Mouse (Mus musculus): ENCODE measurements around the gene 1600015I10Rik. TPM values are rescaled to one million over a fixed set of nuclear protein-coding genes. Genes with fewer than 3 reads are reported as not detected.

1600015I10Rik gene
- total RNA-seq (2012; rRNA removed): not detected in 2 replicates
- not detected for polyA plus RNA-seq (2012; ENCODE audit: insufficient read depth in 1 of 2, insufficient read length in 2 of 2, low read depth in 1 of 2, low replicate concordance in 2 of 2, missing spikeins in 1 of 2)

- no peaks in the 10 kb centered on the region for H3K79me2 ChIP-seq (ENCODE audit: control insufficient read depth, insufficient read depth, low read length, poor library complexity)
- H3K27me3 ChIP-seq (ENCODE audit: control insufficient read depth in 1 of 2, insufficient read depth in 2 of 2, low read length in 2 of 2): no peaks in the 10 kb centered on the region
- H3K4me1 ChIP-seq (ENCODE audit: control insufficient read depth in 1 of 2, insufficient read depth in 2 of 2, low read length in 2 of 2): no peaks in the 10 kb centered on the region
- TF ChIP-seq RAD21 (IDR thresholded peaks at IDR 0.05; ENCODE audit: low read depth, low read length): no peak
- TF ChIP-seq KAT2A (conservative IDR thresholded peaks at IDR 0.05; ENCODE audit: low read depth, low read length): no peak
- TF ChIP-seq MYC (IDR thresholded peaks at IDR 0.05; ENCODE audit: low read depth, low read length): no peak
- TF ChIP-seq MXI1 (IDR thresholded peaks at IDR 0.05; ENCODE audit: low read depth, low read length): no peak
- TF ChIP-seq MAZ (IDR thresholded peaks at IDR 0.05; ENCODE audit: low read depth, low read length): no peak
- no peak for TF ChIP-seq POLR2AphosphoS2 (IDR thresholded peaks at IDR 0.05; ENCODE audit: low read length)
- TF ChIP-seq SIN3A (IDR thresholded peaks at IDR 0.05; ENCODE audit: low read length): no peak
- no peak for TF ChIP-seq CHD2 (IDR thresholded peaks at IDR 0.05; ENCODE audit: low read length)
- TF ChIP-seq TBP (IDR thresholded peaks at IDR 0.05; ENCODE audit: low read depth, low read length): no peak
- TF ChIP-seq USF1 (IDR thresholded peaks at IDR 0.05; ENCODE audit: low read depth, low read length): no peak
- no peak for TF ChIP-seq TAL1 (IDR thresholded peaks at IDR 0.05; ENCODE audit: low read length)
- TF ChIP-seq CHD1 (IDR thresholded peaks at IDR 0.05; ENCODE audit: low read depth, low read length): no peak
- TF ChIP-seq ZKSCAN1 (IDR thresholded peaks at IDR 0.05; ENCODE audit: low read depth, low read length): no peak
- TF ChIP-seq ZNF384 (IDR thresholded peaks at IDR 0.05; ENCODE audit: low read depth, low read length): no peak
- TF ChIP-seq POLR2AphosphoS5 (IDR thresholded peaks at IDR 0.05; ENCODE audit: borderline replicate concordance, low read depth, low read length): no peak
- no peak for TF ChIP-seq CTCF (IDR thresholded peaks at IDR 0.05 in 2 of 3, conservative IDR thresholded peaks at IDR 0.05 in 1 of 3; ENCODE audit: control insufficient read depth in 1 of 3, insufficient read depth in 1 of 3, low read depth in 2 of 3, low read length in 3 of 3, poor library complexity in 1 of 3, severe bottlenecking in 1 of 3)
- TF ChIP-seq UBTF (IDR thresholded peaks at IDR 0.05; ENCODE audit: borderline replicate concordance, insufficient read depth, low read depth, low read length): no peak
- TF ChIP-seq NELFE (IDR thresholded peaks at IDR 0.05; ENCODE audit: low read depth, low read length): no peak
- no peak for TF ChIP-seq MEF2A (IDR thresholded peaks at IDR 0.05; ENCODE audit: extremely low read depth, insufficient replicate concordance, low read depth, low read length, poor library complexity, severe bottlenecking)
- TF ChIP-seq E2F4 (IDR thresholded peaks at IDR 0.05; ENCODE audit: borderline replicate concordance, low read depth, low read length): no peak
- no peak within 1 kb of the TSS for H3K27ac ChIP-seq (ENCODE audit: control insufficient read depth, low read depth, low read length)
- no peak within 1 kb of the TSS for H3K9ac ChIP-seq (ENCODE audit: control insufficient read depth, low read depth, low read length, poor library complexity, severe bottlenecking)
- no peaks in the 10 kb centered on the region for H3K9me3 ChIP-seq (replicated peaks; ENCODE audit: insufficient read depth, low read length)
- DNase-seq (ENCODE audit: low read depth, low spot score): no peak
- H3K36me3 ChIP-seq (ENCODE audit: control insufficient read depth in 1 of 2, insufficient read depth in 2 of 2, low read length in 2 of 2): no peaks in the 10 kb centered on the region
- no peak within 1 kb of the TSS for H3K4me3 ChIP-seq (ENCODE audit: control insufficient read depth in 1 of 2, insufficient read depth in 1 of 2, low read depth in 2 of 2, low read length in 2 of 2)
Observed at GRCm38 (mm10) chr6:48929595-48929994, at the start of gene 1600015I10Rik. Gene 1600015I10Rik (plus strand): TSS chr6:48929895.

DNA sequence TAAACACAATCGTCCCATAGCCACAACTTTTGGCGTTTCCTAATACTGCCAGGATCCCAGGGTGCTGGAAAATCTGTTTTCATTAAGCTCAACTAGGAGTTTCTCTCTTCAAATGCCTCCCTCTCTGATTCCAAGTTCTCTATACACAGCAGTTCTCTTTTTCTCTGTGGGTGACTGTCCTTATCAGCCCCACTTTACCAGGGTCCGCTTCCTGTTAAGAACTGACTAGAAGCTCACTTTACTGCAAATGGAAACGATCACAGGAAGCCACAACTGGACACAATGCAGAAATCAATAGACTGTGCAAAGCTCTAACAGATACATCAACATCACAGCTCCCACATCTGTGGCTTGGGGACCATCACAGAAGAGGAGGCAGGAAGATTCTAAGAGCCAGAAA is 35.5 kb upstream of the 1600015I10Rik start:
- no peaks in the 10 kb centered on the region for H3K9me3 ChIP-seq (replicated peaks; ENCODE audit: insufficient read depth, low read length)
- H3K79me2 ChIP-seq (ENCODE audit: control insufficient read depth, insufficient read depth, low read length, poor library complexity): no peaks in the 10 kb centered on the region
- H3K36me3 ChIP-seq (ENCODE audit: control insufficient read depth in 1 of 2, insufficient read depth in 2 of 2, low read length in 2 of 2): peaks cover 0 to 9% of the 10 kb centered on the region in 2 experiments; a peak in 2 of 4 replicates
- no peaks in the 10 kb centered on the region for H3K27me3 ChIP-seq (ENCODE audit: control insufficient read depth in 1 of 2, insufficient read depth in 2 of 2, low read length in 2 of 2)
- H3K4me3 ChIP-seq (ENCODE audit: control insufficient read depth in 1 of 2, insufficient read depth in 1 of 2, low read depth in 2 of 2, low read length in 2 of 2): no peak overlapping the region
- peak; percentile 81 for DNase-seq (ENCODE audit: low read depth, low spot score)
- H3K4me1 ChIP-seq (ENCODE audit: control insufficient read depth in 1 of 2, insufficient read depth in 2 of 2, low read length in 2 of 2): peaks cover 0 to 15% of the 10 kb centered on the region in 2 experiments; a peak in 3 of 4 replicates
- no peak overlapping the region for H3K9ac ChIP-seq (ENCODE audit: control insufficient read depth, low read depth, low read length, poor library complexity, severe bottlenecking)
- H3K27ac ChIP-seq (ENCODE audit: control insufficient read depth, low read depth, low read length): peak overlapping the region; percentile 64
- TF ChIP-seq RCOR1 (IDR thresholded peaks at IDR 0.05; ENCODE audit: low read depth, low read length): peak; percentile 50; the same call in 1 of the 2 replicates
- no peak for TF ChIP-seq BHLHE40 (IDR thresholded peaks at IDR 0.05; ENCODE audit: borderline replicate concordance, low read depth, low read length)
- no peak for TF ChIP-seq ZC3H11A (IDR thresholded peaks at IDR 0.05; ENCODE audit: low read depth, low read length)
- no peak for TF ChIP-seq MAX (IDR thresholded peaks at IDR 0.05; ENCODE audit: low read length)
- TF ChIP-seq UBTF (IDR thresholded peaks at IDR 0.05; ENCODE audit: borderline replicate concordance, insufficient read depth, low read depth, low read length): no peak
- no peak for TF ChIP-seq USF2 (IDR thresholded peaks at IDR 0.05; ENCODE audit: borderline replicate concordance in 1 of 2, insufficient read depth in 1 of 2, low read depth in 1 of 2, low read length in 2 of 2)
- no peak for TF ChIP-seq MAFK (IDR thresholded peaks at IDR 0.05; ENCODE audit: borderline replicate concordance, low read depth, low read length)
- no peak for TF ChIP-seq SMC3 (IDR thresholded peaks at IDR 0.05; ENCODE audit: low read depth, low read length)
- no peak for TF ChIP-seq ELF1 (IDR thresholded peaks at IDR 0.05; ENCODE audit: low read depth, low read length)
- TF ChIP-seq MAZ (IDR thresholded peaks at IDR 0.05; ENCODE audit: low read depth, low read length): no peak
- TF ChIP-seq EP300 (IDR thresholded peaks at IDR 0.05; ENCODE audit: low read depth in 1 of 2, low read length in 2 of 2): peak; percentile 71 to 76
- TF ChIP-seq MYB (IDR thresholded peaks at IDR 0.05; ENCODE audit: low read depth, low read length): no peak
- no peak for TF ChIP-seq ZKSCAN1 (IDR thresholded peaks at IDR 0.05; ENCODE audit: low read depth, low read length)
- no peak for TF ChIP-seq NRF1 (IDR thresholded peaks at IDR 0.05; ENCODE audit: insufficient read depth, low read depth, low read length, poor library complexity, severe bottlenecking)
- TF ChIP-seq POLR2AphosphoS2 (IDR thresholded peaks at IDR 0.05; ENCODE audit: low read length): no peak
